Mouse (Mus musculus) spleen, embryonic (tissue): ENCODE results near the gene Asf1b.
"Not testable (repeated sequence)": the region's sequence is repeated elsewhere in the genome, so short reads cannot be mapped to it uniquely, and the experiment has no call there.

ENCODE experiments used
- CTCF ChIA-PET: fragments of 350-600 bp; sonication (Branson Sonifier 250); formaldehyde crosslinking; loops from one replicate; lab custom pipeline; 2022; lab: Charles Lee

Asf1b gene

DNA sequence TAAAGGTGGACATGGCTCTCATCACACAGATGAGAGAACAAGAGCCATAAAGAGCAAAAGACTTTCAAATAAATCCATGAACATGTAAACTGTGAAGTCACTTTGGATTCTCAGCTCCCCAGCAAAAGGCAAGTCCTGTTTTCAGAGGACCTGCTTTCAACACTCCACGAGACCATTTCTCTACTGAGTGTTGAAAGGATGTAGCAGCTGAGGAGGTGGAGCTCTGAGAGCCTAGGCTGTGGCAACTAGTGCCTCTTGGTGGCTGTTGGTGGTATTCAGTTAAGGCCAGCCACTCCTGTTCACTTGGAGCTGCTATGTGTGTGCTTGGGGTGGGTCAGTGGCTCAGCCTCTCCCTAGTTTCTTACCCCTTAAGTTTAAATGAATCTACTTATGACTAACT, 1.5 kb downstream of the Asf1b start:
- CTCF ChIA-PET = no interaction called here

DNA sequence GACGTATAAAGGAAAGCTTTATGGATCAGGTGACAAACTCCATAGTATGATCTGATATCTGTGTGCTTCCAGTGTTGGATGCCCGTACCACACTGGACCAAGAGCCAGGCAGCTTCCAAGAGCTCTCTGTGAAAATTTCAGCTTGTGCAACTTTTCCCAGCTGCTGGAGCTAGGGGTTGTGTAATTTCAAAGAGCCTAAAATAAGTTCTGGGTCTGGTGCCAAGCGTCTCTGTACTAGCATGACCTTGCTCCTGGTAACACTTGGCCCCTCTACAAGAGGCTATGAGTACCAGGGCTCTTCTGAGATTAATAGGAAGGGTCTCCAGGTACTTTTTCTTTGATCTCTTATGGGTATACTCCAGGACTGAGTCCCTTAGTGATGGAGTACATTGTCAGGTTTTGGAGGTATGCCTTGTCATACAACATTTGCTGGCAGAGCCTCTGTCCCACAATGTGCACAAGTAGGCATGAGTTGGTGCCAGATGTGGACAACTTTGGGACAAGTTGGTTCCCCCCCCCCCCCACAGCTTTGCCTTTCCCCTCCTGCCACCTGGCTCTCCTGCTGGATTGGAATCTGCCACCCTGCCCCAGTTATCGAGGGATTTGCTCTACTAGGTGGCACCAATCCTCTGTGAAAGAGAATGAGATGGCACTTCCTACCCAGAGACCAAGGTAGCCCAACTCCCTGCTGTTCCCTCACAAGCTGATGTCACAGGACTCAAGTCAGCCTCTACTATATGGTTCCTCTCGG, 8.9 kb downstream of the Asf1b start:
- CTCF ChIA-PET = interaction anchor here (1.2 kb wide), 1 partner anchor 827 kb away, joined by 3 read pairs; no protein-coding TSS in a partner anchor

DNA sequence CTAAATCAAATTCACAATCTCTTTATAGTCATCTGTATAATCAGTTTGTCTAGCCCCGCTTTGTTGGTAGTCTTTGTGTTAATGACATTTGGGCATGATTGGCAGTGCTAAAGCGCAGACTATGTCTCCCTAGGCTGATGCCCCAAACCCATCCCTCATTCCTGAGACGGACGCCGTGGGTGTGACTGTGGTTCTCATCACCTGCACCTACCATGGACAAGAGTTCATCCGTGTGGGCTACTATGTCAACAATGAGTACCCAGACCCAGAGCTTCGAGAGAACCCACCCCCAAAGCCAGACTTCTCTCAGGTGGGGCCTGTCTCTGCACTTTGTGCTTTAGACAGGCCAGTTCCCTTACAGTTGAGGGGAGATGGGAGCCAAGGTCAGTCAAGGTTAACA, 12.4 kb downstream of the Asf1b start:
- CTCF ChIA-PET = no interaction called here

DNA sequence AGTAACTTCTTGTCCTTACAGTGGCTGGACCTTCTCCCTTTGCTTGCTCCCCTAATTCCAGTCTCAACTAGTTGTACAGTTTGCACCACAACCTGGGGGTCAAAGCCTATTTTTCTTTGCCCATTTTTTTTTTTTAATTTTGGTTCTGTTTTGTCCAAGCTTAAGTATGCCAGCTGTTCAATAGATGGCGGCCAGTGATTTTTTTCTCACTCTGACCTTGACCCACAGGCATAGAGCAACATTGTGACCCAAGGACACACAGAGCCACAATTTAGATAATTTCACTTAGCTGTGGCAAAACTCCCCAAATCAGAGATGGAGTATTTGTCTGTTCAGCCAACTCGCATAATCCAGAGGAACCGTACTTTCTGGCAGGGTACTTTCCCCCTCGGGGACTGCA, 15.8 kb downstream of the Asf1b start:
- CTCF ChIA-PET = interaction anchor here (1.3 kb wide), 1 partner anchor 16 kb away, joined by 4 read pairs; the partner anchor contains the start of genes Asf1b and Gm10644

DNA sequence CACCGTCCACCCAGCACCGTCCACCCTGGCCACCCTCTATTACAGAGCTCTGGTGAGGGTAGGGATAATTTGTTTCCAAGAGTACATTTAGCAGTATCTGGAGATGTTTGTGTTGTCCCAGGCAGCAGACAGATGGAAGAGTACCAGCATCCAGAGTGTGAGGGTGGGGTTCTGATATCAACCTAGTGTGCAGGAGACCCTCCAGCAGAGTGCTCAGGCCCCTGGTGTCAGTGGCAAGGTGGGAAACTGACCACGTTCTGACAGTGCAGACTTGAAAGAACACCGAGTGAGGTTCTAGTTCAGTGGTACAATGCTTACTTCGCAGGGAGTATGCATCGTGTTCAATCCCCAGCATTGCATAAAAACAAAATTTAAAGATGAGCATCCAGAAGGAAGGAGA, 16.4 kb downstream of the Asf1b start:
- CTCF ChIA-PET = interaction anchor here (1.3 kb wide), 1 partner anchor 16 kb away, joined by 4 read pairs; the partner anchor contains the start of genes Asf1b and Gm10644

DNA sequence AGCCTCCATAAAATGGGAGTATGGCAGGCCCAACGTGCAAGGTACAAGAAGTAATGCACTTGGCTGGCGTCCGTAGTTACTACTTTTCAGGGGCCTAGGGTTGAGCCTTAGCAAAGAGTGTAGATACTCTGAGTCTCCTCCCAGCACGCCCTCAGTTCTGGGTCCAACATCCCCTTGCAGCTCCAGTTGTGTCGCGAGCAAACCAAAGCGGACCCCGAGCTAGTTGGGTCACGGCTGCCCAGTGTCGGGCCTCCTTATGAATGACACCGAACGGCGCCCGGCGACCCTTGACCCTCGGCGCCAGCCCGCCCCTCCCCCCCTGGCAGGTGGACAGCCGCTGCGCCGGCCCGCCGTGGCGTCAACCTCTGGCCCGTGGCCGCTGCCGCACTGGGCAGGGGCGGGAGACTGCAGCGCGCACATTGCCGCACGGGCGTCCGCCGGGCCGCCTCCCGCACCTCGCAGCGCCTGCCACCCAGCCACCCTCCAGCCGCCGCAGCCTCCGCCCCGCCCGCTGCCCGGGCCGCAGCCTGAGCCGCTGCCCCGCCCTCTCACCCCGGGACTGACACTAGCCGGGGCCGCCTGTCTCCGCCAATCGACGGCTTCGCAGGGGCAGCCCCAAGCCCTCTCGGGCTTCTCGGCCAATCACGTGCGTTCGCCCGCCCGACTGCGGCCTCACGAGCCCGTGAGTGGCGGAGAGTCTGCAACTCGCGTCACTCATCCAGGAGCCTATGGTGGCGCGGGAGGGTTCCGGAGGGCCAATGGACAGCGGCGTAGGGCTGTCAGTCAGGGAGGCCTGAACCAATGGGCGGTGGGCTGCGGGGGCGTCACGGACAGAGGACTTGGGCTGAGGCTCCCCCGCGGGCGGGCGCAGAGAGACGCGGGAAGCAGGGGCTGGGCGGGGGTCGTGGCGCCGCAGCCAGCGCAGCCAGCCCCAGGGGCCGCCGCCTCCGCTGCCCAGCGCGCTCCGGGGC, 17.1 kb downstream of the Asf1b start, which contains the start of gene Prkaca:
Gene Prkaca, plus strand, starts transcription at position 844 of the 971 bp plus-strand sequence.
- CTCF ChIA-PET = interaction anchor here (0.6 to 1.3 kb wide), 2 partner anchors 17 to 380 kb away, joined by 4 read pairs; partner anchors contain the start of genes Asf1b and Gm10644

DNA sequence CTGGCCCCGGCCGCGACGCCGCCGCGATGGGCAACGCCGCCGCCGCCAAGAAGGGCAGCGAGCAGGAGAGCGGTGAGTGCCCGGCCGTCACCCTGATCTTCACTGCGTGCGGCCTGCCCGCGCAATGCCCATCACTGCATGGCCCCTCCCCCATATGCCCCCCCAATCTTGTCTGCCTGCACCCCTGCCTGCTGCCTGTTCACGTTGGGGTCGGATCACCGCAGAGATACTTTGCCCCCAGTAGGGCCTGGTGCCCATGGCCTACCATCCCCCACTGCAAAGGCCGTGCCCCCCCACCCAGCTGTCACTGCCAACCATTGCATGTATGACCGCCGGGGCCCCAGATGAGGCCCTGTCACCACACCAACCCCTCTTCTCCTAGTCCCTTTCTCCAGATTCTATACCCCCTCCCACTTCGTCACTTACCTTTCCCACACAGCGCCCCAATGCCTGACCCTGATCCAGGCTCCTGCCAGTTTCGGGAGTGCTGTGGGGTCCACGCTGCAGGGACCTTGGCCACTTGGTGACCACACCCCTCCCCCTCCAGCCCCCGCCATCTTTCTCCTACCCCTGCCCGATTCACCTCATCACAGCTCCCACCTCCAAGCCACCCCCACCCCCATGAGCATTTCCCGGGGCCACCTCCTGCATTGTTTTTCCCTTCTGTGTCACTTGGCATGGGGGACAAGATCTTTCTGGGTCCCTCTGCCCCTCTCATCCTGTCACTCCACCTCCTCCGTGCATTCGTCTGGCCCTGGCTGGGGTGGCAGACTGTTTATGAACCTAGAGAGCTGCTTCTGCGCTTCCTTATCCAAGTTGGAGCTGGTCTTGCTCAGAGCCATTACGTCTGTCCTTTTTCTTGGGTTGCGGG, 18.1 kb downstream of the Asf1b start:
- CTCF ChIA-PET = interaction anchor here (0.6 to 0.7 kb wide), 4 partner anchors 10 to 523 kb away, joined by 3 to 22 read pairs (median 4); no protein-coding TSS in a partner anchor

DNA sequence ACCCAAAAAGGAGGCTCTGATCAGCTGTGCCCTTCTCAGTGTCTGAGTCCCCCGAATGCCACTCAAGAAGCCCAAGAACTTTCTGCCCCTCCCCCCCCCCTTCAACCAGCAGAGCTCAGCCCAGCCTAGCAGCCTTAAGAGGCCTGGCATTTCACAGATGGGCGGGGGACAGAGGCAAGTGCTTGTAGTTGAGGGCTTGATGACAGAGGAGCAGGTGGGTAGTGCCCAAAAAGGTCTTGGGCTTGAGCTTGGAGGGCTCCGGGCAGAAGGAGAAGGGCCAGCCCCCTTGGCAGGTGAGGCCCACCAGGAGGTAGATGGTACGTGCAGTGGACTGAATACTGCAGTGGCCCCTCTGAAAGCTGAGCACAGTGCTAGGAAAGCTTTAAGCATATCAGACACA, 19.2 kb downstream of the Asf1b start:
- CTCF ChIA-PET = interaction anchor here (0.6 to 0.9 kb wide), 2 partner anchors 159 to 322 kb away, joined by 3 read pairs; partner anchors contain the start of gene Gipc1

DNA sequence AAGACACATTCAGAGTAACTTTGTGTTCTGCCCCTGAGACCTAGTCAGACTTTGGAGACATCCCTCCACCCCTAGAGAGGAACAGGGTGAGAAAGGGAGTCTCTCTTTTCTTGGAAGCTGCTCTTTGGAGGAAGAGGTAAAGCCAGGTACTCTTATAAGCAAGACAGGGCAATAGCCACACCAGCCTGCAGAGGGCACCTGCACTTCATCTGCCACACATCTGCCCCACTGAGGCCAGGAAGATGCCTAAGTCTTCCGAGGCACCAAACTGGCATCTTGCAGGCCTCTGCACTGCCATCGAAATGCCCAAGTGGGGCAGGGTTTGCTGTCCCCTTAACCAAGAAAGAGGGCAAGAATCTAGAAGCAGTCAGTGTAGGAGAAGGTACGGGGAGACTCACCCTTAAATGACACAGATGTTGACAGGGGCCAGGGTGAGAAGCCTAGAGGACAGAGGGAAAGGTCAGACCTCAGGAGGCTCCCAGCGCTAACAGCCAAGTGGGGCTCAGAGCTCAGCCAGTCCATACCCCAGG, 20.9 kb downstream of the Asf1b start:
- CTCF ChIA-PET = no interaction called here

DNA sequence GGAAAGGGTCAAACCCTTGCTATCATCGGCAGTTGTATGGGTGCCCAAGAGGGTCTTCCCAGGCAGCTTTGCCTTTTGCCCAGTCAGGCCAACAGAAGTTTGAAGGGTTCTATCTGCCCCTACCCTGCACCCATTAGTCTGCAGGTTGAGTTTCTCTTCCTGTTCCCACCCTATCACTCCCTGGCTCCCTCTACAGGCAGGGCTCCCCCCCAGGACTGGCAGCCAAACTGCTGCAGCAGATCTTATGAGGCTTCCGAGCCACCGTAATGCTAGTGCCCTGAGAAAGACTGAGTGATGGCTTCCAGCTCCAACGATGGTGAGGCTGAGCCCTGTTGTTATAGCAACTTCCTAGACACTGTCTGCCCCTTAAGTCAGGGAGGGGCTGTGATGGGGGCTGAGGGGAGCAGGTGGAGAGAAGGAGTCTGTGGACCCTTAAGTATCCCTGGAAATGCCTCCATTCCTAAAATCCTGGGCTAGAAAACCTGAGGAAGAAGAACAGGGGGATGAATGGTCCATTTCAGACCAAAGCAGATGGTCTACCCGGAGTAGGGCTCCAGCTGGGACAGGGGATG, 21.6 kb downstream of the Asf1b start:
- CTCF ChIA-PET = no interaction called here

DNA sequence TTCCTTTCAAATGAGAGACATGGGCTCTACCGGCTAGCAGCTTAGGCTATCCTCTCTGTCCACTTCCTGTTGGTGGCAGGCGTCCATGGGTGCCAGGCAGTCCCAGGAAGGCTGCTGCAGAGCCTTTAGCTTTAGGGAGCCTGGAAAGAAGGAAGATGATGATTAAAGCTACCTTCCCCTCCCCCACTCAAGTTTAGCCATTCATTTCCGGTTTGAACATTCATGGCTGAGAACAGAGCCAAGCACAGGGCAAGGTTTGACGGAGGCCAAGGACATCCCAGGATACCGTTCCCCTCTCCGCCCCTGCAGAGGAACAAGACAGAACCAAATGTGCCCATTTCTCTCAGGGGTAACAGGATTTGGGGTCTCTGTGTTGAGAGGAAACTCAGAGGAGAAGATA, 22.3 kb downstream of the Asf1b start:
- CTCF ChIA-PET = no interaction called here

DNA sequence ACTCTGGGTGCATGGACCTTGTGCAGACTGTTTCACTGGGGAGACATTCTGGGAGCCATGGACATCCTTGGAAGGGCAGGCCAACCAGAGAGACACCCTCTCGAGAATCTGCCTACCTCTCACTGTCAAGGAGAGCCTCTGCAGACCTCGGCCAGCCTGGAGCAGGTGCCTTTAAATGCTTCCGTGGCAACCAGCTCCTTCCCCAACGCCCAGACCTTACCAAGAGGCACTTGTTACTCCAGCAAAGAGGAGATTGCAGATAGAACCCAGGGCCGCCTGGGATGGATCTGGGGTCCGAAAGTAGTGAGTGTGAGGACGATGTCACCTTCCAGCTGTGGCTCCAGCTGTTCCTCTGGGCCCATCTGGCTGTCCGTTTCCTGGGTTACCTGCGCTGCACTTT, 22.9 kb downstream of the Asf1b start:
- CTCF ChIA-PET = no interaction called here

DNA sequence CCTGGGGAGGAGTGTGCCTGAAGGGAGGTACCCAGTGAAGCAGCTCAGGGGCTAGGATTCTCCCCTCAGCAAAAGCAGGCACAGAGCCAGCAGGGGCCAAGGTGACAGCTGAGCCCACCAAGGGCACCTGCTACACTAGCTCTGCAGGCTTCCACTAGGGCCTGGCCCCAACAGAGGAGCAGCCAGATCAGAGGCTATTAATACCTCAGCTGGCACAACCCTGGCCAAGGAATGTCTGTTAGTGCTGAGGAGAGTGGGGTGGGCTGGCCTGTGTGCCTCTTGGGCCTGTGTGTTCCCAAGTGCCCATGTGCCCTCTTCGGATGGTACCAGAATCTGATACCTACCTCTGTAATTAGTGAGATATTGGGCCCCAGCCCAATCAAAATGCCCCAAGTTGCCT, 24.9 kb downstream of the Asf1b start:
- CTCF ChIA-PET = no interaction called here

DNA sequence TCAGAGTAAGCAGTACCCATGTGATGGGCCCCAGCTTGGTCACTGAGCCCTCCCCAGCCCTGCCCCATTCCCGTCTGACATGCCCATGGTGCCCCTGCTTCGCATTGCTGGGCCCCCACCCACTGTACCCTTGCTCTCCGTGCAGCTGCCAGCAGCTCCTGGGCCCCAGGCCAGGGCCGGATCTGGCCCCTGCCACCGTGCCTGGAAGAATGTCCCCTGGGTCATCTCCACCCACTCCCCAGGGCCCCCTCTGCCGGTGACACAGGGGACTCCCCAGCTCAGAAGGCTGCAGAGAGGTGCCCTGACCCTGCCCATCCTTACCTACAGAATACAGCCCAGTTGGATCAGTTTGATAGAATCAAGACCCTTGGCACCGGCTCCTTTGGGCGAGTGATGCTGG, 25.5 kb downstream of the Asf1b start:
- CTCF ChIA-PET = no interaction called here

DNA sequence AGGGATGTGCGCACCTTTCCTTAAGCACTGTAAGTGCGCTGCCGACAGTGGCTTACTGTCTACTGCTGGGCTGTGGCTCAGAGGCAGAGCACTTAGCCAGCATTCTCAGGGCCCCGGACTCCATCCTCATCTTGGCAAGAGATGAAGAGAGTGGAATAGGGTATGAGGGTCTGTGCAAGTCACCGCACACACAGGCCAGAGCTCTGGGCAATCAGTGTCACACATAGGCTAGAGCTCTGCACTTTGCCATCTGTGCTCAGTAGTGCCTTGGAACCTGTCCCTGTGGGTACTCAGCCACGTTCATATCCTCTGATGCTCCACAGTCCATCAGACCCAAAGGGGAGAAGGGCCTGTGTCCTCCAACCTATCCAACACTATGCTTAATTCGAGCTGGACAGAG, 26.2 kb downstream of the Asf1b start:
- CTCF ChIA-PET = no interaction called here

DNA sequence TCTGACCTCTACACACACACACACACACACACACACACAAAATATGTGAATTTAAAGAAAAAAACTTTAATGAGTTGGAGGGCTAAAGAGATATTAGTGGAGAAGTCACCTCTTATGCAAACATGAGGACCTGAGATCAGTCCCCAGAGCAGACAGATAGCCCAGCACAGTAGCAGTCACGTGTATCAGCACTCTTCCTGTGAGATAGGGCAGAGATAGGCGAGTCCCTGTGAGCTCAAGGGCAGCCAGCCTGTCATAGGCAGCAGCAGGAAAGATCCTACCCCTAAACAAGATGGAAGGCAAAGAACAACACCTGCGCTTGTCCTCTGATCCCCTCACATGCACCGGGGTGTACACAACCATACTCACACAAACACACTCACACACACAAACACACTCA, 27.1 kb downstream of the Asf1b start:
- CTCF ChIA-PET = interaction anchor here (0.6 kb wide), 1 partner anchor 36 kb away, joined by 4 read pairs; no protein-coding TSS in a partner anchor

DNA sequence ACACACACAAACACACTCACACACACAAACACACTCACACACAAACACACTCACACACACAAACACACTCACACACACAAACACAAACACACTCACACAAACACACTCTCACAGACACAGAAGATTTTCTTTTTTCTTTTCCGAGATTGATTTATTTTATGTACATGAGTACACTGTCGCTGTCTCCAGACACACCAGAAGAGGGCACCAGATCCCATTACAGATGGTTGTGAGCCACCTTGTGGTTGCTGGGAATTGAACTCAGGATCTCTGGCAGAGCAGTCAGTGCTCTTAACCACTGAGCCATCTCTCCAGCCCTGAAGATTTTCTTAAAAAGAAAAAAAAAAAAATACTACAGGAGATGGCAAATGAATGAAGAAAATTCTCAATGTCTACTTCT, 27.9 kb downstream of the Asf1b start:
- CTCF ChIA-PET = not testable (repeated sequence)

DNA sequence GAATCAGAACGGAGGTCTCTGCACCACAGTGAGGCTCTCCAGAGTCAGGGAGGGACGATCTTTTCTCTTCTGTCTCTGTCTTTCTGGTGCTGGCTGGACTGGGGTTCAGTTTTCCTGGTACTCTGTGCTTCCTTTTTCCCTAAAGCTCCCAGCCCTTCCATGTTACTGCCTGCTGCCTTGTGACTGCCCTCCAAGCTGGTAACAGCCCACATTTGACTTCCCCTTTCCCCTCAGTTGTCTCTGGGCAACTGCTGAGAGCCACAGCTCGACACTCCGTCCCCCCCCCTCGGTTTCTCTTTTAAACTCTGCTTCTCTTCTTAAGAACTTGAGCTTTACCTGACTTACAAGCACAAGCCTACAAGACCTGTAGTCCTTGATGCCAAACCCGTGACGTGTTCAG, 33.9 kb downstream of the Asf1b start:
- CTCF ChIA-PET = interaction anchor here (0.6 kb wide), 1 partner anchor 270 kb away, joined by 3 read pairs; no protein-coding TSS in a partner anchor

DNA sequence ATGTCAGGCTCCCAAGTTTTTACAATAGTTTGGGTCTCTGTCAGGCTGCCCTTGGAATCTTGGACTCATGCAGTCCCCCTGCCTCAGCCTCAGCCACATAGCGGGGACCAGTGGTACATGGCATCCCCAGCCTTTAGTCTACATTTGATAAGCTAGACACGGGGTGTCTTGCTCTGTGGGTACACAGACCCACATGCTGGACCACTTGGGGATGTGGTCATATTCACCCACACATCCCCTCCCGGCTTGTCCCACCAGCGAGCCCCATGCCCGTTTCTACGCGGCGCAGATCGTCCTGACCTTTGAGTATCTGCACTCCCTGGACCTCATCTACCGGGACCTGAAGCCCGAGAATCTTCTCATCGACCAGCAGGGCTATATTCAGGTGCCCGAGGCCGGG, 34.9 kb downstream of the Asf1b start:
- CTCF ChIA-PET = no interaction called here

DNA sequence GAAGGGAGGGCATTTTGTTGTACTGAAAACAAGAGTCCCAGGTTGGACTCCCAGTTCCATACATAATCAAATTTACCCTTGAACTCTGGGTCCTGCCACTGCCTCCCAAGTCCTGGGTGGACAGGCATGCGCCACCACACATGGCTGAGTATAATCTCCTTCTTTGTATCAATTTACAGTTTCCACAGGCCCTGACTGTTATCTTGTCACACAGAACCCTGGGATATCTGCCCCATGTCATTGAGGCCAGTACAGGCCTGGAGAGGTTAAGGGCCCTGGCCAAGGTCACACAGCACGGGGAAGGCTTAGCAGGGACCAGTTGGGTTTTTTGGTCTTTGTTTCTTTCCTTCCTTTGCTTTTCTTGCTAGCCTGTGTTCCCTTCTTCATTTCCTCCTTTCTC, 37.2 kb downstream of the Asf1b start:
- CTCF ChIA-PET = no interaction called here
